Mouse (Mus musculus) embryonic stem cell, embryonic (primary cell): ENCODE measurements around the gene Fads3.

Experiments
- CTCF ChIA-PET, 4 experiments: fragments of 300-600 bp in 2 of 4; fragments of 350-600 bp in 2 of 4; sonication (Branson Sonifier 250); formaldehyde crosslinking; loops; one replicate each; lab custom pipeline; 2022; ENCODE audit warnings: inconsistent platforms in 2 of 4; lab: Charles Lee
- POLR2A ChIA-PET, 4 experiments: fragments of 300-600 bp in 2 of 4; fragments of 350-600 bp in 2 of 4; sonication (Branson Sonifier 250); formaldehyde crosslinking; loops; one replicate each; lab custom pipeline; 2022; ENCODE audit warnings: antibody characterized with exemption in 4 of 4, inconsistent platforms in 1 of 4; lab: Charles Lee

Fads3 gene

DNA sequence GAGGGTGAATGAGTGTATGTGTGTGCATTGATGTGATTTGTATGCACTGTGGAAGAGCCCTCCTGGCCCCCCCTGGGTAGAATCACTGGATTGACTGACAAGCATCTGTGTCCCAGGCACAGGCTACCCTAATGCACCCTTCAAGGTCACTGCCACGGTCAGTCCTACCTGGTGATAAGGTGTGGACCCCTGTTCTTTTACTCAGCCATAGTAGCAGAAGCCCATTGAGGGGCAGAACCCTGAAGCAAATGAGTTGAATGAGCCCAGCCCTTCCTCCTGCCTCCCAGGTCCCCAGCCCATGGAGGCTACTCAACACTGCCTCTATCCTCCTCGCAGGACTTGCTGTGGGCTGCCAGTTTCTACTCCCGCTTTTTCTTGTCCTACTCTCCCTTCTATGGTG lies 13.9 kb downstream of the Fads3 start:
- CTCF ChIA-PET = interaction anchor here in 2 of 4 experiments (0.6 to 1.0 kb wide), 2 partner anchors 17 to 139 kb away, joined by 3 to 7 read pairs; no protein-coding TSS in a partner anchor
- POLR2A ChIA-PET = no interaction called here

- CTCF ChIA-PET = interaction anchor here in 1 of 4 experiments (0.6 kb wide), 1 partner anchor 18 kb away, joined by 7 read pairs; no protein-coding TSS in a partner anchor
- POLR2A ChIA-PET = interaction anchor here in 1 of 4 experiments (0.7 kb wide), 1 partner anchor 414 kb away, joined by 3 read pairs; no protein-coding TSS in a partner anchor
Observed at GRCm38 (mm10) chr19:10055783-10056660, 14.7 kb downstream of the Fads3 start.

- POLR2A ChIA-PET = no interaction called here
- CTCF ChIA-PET = no interaction called here
Observed at GRCm38 (mm10) chr19:10056686-10057085, 15.3 kb downstream of the Fads3 start.

DNA sequence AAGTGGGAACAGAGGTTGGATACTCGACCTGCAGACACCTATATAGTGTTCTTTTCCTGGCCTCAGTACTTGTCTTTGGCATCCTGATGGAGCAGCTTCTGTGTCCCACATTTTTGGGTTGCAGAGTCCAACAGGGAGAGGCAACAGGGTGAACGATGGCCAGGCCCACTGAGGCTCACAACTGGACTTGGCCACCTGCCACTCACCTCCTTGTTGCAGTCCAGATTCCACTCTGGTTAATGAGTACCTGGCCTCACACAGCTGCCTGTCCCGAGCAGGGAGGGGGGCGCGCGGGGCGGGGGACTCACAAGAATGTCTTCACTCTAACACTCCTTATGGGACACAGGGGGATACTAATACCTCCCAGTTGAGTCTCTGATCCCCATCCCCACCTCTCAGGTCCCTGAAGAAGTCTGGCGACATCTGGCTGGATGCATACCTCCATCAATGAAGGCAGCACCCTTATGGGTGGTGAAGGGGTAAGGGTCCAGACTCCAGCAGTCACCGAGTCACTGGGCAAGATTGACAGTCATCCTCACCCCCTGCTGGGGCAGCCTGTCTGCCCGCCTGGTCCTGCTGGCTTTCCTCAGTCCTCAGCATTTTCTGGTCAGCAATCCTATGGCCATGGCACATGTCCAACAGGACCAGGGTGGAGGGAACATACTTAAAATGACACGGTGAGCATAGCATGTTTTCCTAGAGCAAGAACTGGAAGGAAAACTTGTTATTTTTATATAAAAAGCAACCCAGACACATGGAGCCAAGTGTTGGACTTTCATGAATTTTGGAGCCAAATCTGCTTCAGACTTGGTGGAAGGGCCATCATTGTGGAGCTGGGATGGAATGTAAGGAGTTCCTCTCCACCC lies 16.4 kb downstream of the Fads3 start:
- ChIA-PET CTCF (interaction anchor here in 1 of 4 experiments (0.8 to 2.6 kb wide), 4 partner anchors 8 to 187 kb away, joined by 3 to 6 read pairs (median 4); no protein-coding TSS in a partner anchor), POLR2A (interaction anchor here in 3 of 4 experiments (0.5 to 1.2 kb wide), 4 partner anchors 33 to 1255 kb away, joined by 3 to 4 read pairs (median 4); partner anchors contain the start of genes Fads1 (in 1 of the 3), Fads2 (in 1 of the 3) and Zbtb3 (in 1 of the 3))

- ChIA-PET CTCF (interaction anchor here in 2 of 4 experiments (0.8 to 2.6 kb wide), 5 partner anchors 9 to 186 kb away, joined by 3 to 6 read pairs (median 4); no protein-coding TSS in a partner anchor), POLR2A (interaction anchor here in 2 of 4 experiments (1.1 to 2.0 kb wide), 7 partner anchors 12 to 140 kb away, joined by 3 to 9 read pairs (median 5); partner anchors contain the start of genes Fads1 (in 1 of the 2) and Fads2 (in 1 of the 2))
Observed at GRCm38 (mm10) chr19:10058352-10058825, 17.0 kb downstream of the Fads3 start.

GRCm38 (mm10) chr19:10058876-10059427 lies 17.6 kb downstream of the Fads3 start:
- CTCF ChIA-PET = interaction anchor here in 3 of 4 experiments (0.5 to 2.6 kb wide), 10 partner anchors 10 to 185 kb away, joined by 3 to 6 read pairs (median 4); no protein-coding TSS in a partner anchor
- POLR2A ChIA-PET = interaction anchor here in 2 of 4 experiments (1.0 to 2.0 kb wide), 10 partner anchors 11 to 140 kb away, joined by 3 to 9 read pairs (median 4); partner anchors contain the start of genes Fads1 (in 1 of the 2) and Fads2 (in 1 of the 2)

DNA sequence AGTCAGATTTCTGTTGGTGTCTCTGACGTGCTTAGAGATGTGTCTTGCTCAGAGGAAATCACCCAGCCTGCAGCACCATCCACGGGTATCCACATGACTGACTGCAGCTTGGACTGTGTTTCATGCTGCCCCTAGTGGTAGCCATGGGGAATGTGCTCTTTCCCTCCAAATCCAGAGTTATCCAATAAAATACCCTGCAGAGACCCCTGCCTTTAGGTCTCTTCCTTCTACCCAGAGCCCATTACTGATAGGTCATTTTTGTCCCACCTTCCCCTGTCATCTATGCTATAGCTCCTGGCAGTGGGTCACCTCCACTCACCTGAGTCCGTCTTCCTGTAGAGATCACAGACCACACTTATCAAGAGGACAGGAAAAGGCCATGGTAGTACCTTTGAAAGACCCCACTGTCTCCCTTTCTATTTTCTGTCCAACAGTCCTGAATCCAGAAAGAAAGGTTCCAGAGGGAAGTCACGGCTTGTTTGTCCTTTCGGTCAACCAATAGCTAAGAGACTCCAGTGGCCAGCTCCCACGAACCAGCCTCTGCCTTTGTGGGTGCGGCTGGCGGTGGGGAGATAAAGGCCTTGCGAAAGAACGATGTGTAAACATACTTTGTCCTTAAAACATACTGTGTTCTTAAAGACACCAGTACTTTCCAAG lies 18.7 kb downstream of the Fads3 start:
- CTCF ChIA-PET = interaction anchor here (0.5 to 2.6 kb wide), 19 partner anchors 9 to 498 kb away, joined by 3 to 8 read pairs (median 4); partner anchors contain the start of gene Fads2 (in 1 of the 4)

DNA sequence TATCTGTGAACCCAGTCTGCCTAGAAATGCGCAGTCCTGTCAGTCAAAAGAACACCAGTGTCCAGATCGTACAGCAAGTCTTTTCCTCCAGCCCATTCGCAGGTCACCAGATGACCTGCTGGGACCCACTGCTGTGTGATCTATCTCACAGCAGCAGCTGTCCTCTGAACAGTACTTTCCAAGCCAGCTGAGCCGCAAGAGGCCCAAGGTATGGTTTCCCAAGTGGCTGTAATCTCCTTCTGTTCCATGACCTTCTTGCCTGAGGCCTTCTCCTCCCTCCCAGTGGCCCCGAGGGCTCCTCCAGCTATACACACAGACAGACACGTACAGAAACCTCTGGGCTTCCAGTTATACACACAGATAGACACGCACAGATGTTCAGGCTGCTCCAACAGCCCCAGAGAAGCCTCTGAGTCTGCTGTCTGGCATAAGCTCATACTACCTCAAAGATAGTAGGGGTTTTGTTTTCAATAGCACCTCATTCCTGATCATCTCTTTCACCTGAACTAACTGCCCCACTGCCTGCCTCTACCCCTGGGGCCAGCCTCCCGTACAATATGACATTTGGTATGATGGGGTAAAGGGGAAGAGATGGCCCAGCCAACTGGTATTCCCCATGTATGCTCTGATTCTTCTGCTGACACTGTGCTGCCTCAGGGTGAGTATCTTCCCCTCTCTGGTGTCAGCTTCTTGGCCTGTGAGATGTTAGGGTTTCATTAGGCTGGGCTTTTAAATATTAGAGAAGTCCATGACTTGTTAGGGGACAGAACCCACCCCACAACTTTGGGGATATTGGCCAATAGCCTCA lies 19.6 kb downstream of the Fads3 start:
- POLR2A ChIA-PET = interaction anchor here in 3 of 4 experiments (0.5 to 1.5 kb wide), 7 partner anchors 11 to 156 kb away, joined by 3 to 4 read pairs (median 3); no protein-coding TSS in a partner anchor
- CTCF ChIA-PET = interaction anchor here (0.5 to 1.7 kb wide), 11 partner anchors 10 to 1898 kb away, joined by 3 to 4 read pairs (median 4); partner anchors contain the start of gene Fads2 (in 1 of the 4)

More for the DNA sequence above, 18.7 kb downstream of the Fads3 start:
- POLR2A ChIA-PET = interaction anchor here in 3 of 4 experiments (0.6 to 2.0 kb wide), 13 partner anchors 10 to 401 kb away, joined by 3 to 6 read pairs (median 4); no protein-coding TSS in a partner anchor

DNA sequence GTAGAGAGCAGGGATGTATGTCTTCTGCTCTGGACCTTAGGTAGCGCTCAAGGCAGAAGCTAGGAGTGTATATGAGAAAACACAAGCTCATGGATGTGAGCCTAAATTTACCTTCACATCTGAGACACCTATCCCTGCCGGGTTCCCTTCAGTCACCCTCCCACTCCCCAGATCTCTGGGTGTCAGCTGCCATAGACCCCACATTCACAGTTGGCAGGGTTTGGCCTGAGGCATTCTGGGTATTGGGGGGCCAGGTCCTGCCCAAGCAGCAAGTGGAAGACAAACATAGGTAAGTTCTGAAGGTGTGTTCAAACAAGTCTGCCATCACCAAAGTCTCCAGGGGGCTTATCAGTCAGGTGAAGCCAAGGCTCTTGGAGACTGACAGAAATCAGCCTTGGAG lies 20.3 kb downstream of the Fads3 start:
- ChIA-PET CTCF (interaction anchor here in 3 of 4 experiments (0.5 to 1.0 kb wide), 4 partner anchors 40 to 1897 kb away, joined by 3 to 4 read pairs (median 4); partner anchors contain the start of gene Fads2 (in 1 of the 3)), POLR2A (interaction anchor here in 3 of 4 experiments (0.5 to 1.5 kb wide), 5 partner anchors 9 to 55 kb away, joined by 3 to 7 read pairs (median 3); no protein-coding TSS in a partner anchor)

DNA sequence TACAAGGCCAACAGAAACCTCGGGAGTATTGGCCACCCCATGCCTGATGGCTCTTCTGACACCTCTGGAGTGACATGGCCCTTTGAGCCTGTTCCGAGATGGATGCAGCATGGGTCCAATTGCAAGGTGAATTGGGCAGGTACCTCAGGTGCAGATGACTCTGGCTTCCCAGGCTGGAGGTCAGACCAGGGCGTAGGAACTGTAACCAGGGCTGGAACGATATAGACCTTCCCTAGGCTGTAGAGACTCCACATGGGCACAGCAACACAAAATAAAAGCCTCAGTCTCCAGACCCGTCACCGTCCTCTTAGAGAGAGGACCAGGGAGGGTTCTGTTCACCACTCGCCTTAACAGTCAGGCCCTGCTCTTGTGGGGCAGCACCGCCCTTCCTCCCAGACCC lies 20.9 kb downstream of the Fads3 start:
- POLR2A ChIA-PET = no interaction called here
- CTCF ChIA-PET = no interaction called here

DNA sequence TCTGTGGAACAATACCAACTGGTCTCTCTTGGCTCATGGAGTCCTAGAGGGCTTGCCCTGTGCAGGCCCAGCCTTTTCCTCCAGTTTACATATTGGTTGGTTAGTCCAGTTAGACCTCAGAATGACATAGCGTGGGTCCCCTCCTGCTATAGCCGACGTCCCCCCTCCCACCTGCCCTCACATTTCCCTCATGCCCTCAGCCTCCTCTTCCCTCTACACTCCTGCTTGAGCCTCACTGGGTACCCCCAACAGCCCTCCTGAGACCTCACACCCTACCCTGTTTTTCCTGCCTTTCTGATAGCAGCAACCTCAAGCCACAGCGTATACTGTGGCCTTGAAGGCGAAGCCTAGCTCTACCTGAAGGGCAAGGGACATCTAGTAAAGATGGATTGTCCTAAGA lies 21.5 kb downstream of the Fads3 start:
- ChIA-PET CTCF (no interaction called here), POLR2A (no interaction called here)

DNA sequence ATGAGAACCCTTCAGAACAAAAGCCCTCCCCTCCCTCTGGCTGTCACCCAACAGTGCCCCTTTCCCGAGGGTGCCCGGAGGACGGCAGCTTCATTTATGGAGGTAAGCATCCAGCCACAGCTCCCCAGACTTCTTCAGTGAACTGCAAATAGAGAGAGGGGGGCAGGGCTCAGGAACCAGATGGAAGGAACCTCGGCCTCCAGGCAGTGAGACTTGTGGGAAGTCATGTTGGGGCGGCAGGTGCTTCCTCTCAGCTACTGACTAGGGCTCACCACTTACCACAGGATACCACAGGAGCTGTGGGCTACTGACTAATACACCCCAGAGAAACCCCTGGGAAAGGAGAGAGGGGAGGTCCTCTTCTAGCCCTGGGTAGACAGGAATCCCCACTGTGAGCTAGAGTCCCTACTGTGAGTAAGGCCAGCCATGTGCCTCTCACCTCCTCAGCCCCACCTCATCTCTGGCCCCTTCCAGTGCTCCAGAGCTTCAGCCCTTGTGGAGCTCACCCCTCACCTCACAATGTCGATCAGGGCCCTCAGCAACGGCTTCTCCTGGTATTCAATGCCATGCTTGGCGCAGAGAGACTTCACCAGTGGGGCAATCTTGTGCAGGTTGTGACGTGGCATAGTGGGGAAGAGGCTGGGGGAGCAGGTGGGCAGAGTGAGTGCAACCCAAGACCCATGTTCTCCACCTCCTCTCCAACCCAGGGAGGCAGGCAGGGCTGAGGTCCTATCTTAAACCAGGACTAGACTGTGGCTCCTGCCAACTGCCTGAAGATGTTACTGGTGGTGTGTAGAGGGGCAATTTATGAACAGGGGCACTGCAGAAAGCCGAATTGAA lies 23.0 kb downstream of the Fads3 start:
- ChIA-PET CTCF (interaction anchor here in 1 of 4 experiments (0.6 kb wide), 1 partner anchor 74 kb away, joined by 5 read pairs; no protein-coding TSS in a partner anchor), POLR2A (interaction anchor here in 1 of 4 experiments (0.8 kb wide), 1 partner anchor 81 kb away, joined by 4 read pairs; no protein-coding TSS in a partner anchor)

DNA sequence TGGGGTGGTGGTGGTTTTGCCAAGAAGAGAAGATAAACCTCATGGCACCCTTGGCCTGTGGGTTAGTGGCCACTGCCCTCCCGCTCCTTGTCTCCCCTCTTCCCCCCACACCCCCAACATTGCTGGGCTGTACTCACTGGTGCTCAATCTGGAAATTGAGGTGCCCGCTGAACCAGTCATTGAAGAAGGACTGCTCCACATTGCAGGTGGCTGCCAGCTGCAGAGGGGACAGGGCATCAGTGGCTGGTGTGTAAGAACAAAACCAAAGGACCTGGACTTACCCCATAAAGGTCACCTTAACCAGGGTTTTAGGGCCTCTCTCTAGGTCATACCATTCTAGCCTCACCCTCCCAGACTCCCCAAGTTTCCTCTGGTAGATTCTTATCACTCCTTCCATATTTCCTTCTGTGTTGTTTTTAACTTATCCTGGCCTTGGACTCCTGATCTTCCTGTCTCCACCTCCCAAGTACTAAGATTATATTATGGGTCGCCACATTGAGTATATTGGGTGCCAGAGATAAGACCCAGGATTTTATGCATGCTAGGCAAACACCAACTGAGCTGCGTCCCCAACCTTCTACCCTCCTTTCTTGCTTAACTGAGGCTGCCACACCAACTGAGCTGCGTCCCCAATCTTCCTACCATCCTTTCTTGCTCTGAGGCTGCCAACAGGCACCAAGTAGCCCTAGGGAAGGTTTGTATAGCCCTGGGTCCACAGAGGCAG lies 24.3 kb downstream of the Fads3 start:
- POLR2A ChIA-PET = interaction anchor here in 1 of 4 experiments (0.6 to 1.3 kb wide), 3 partner anchors 20 to 23 kb away, joined by 3 to 6 read pairs (median 4); no protein-coding TSS in a partner anchor

GRCm38 (mm10) chr19:10066189-10066500 lies 24.8 kb downstream of the Fads3 start:
- CTCF ChIA-PET = no interaction called here
- POLR2A ChIA-PET = interaction anchor here in 1 of 4 experiments (1.1 to 1.3 kb wide), 2 partner anchors 21 to 23 kb away, joined by 3 to 4 read pairs; no protein-coding TSS in a partner anchor

More for the DNA sequence above, 24.3 kb downstream of the Fads3 start:
- CTCF ChIA-PET = interaction anchor here in 2 of 4 experiments (0.6 to 0.7 kb wide), 2 partner anchors 144 to 1852 kb away, joined by 4 read pairs; no protein-coding TSS in a partner anchor
